Mouse (Mus musculus): ENCODE data around the gene Fat4.

GRCm38 (mm10) chr3:38945157-38945556 lies 58.4 kb downstream of the Fat4 start:
- TF ChIP-seq CTCF (IDR thresholded peaks at IDR 0.05; ENCODE audit: low read depth, low read length) (no peak), POLR2A (IDR thresholded peaks at IDR 0.05; ENCODE audit: borderline replicate concordance, low read depth, low read length) (no peak)

Data from bone marrow macrophage, adult 2 months (primary cell).